Mouse (Mus musculus): ENCODE measurements around the gene Cd59b.
A peak's percentile ranks its signal among the peaks of the same experiment; 100 is the strongest.

Gene Cd59b

GRCm38 (mm10) chr2:104069704-104070185 lies at the start of gene Cd59b:
Gene Cd59b, plus strand, starts transcription at chr2:104069849.
- DNase-seq, result peak; percentile 33 to 49

- no peak for DNase-seq
Observed at GRCm38 (mm10) chr2:104023096-104023495, 46.6 kb upstream of the Cd59b start.

GRCm38 (mm10) chr2:104024656-104025055 lies 45.0 kb upstream of the Cd59b start:
- DNase-seq, result no peak

GRCm38 (mm10) chr2:104027458-104028138 lies 42.1 kb upstream of the Cd59b start, which contains the start of gene Fbxo3:
Gene Fbxo3, plus strand, starts transcription at chr2:104027721.
- DNase-seq, result peak; percentile 90 to 92

- no peak for DNase-seq
Observed at GRCm38 (mm10) chr2:104028139-104028723, 41.4 kb upstream of the Cd59b start, which contains the start of gene 4931422A03Rik. Gene 4931422A03Rik, minus strand, starts transcription at chr2:104028361.

GRCm38 (mm10) chr2:104029074-104029473 lies 40.6 kb upstream of the Cd59b start:
- no peak for DNase-seq

- DNase-seq, result no peak
Observed at GRCm38 (mm10) chr2:104030381-104030780, 39.3 kb upstream of the Cd59b start.

GRCm38 (mm10) chr2:104032056-104032455 lies 37.6 kb upstream of the Cd59b start:
- DNase-seq, result no peak

GRCm38 (mm10) chr2:104034832-104035472 lies 34.7 kb upstream of the Cd59b start:
- peak; percentile 21 to 31 for DNase-seq

- no peak for DNase-seq
Observed at GRCm38 (mm10) chr2:104035595-104035994, 34.1 kb upstream of the Cd59b start.

- no peak for DNase-seq
Observed at GRCm38 (mm10) chr2:104036316-104036715, 33.3 kb upstream of the Cd59b start.

- DNase-seq, result no peak
Observed at GRCm38 (mm10) chr2:104038236-104038635, 31.4 kb upstream of the Cd59b start.

GRCm38 (mm10) chr2:104041632-104042031 lies 28.0 kb upstream of the Cd59b start:
- DNase-seq, result no peak

GRCm38 (mm10) chr2:104042766-104043165 lies 26.9 kb upstream of the Cd59b start:
- no peak for DNase-seq

GRCm38 (mm10) chr2:104043624-104044478 lies 25.8 kb upstream of the Cd59b start:
- no peak for DNase-seq

GRCm38 (mm10) chr2:104044479-104045080 lies 25.1 kb upstream of the Cd59b start:
- no peak for DNase-seq

GRCm38 (mm10) chr2:104058381-104058780 lies 11.3 kb upstream of the Cd59b start:
- no peak for DNase-seq

GRCm38 (mm10) chr2:104058954-104059353 lies 10.7 kb upstream of the Cd59b start:
- no peak for DNase-seq

GRCm38 (mm10) chr2:104059786-104060185 lies 9.9 kb upstream of the Cd59b start:
- DNase-seq, result no peak

GRCm38 (mm10) chr2:104060996-104061395 lies 8.7 kb upstream of the Cd59b start:
- no peak for DNase-seq

- DNase-seq, result no peak
Observed at GRCm38 (mm10) chr2:104062665-104063064, 7.0 kb upstream of the Cd59b start.

GRCm38 (mm10) chr2:104064152-104064551 lies 5.5 kb upstream of the Cd59b start:
- no peak for DNase-seq

Measured in thymus, postnatal 36 days (tissue).